Comparison of ENCODE assay signal across 8 mouse cellular contexts in genomic region chr11:44617734-44618586, GRCm38 (mm10). TPM values are rescaled to one million over a fixed set of nuclear protein-coding genes. Genes with fewer than 3 reads are reported as not detected.
DNase-seq lines count a peak whose midpoint lies in the region; ATAC-seq and TF ChIP-seq lines count a peak whose summit lies in the region.

No protein-coding gene starts in this region.

- no peaks in the 10 kb centered on the region for H3K9me3 ChIP-seq in forebrain, embryonic 13.5 days (replicated peaks)
- no peaks in the 10 kb centered on the region for H3K9me3 ChIP-seq in limb, embryonic 11.5 days (ENCODE audit: control insufficient read depth, low read length)
- no peaks in the 10 kb centered on the region for H3K9me3 ChIP-seq in midbrain, embryonic 15.5 days

- H3K4me1 ChIP-seq in forebrain, embryonic 13.5 days, result peaks cover 38% of the 10 kb centered on the region
- peaks cover 28% of the 10 kb centered on the region for H3K4me1 ChIP-seq in limb, embryonic 11.5 days (ENCODE audit: control insufficient read depth, insufficient read depth, low read length)
- H3K4me1 ChIP-seq in midbrain, embryonic 15.5 days, result peaks cover 30% of the 10 kb centered on the region
- peaks cover 12% of the 10 kb centered on the region for H3K4me1 ChIP-seq in testis, adult 2 months (ENCODE audit: control insufficient read depth, insufficient read depth, low read length)

- H3K36me3 ChIP-seq in forebrain, embryonic 13.5 days (ENCODE audit: poor library complexity, severe bottlenecking), result no peaks in the 10 kb centered on the region
- peaks cover 2% of the 10 kb centered on the region; the same call in 1 of the 2 replicates for H3K36me3 ChIP-seq in limb, embryonic 11.5 days (ENCODE audit: control insufficient read depth, insufficient read depth, low read length)
- H3K36me3 ChIP-seq in midbrain, embryonic 15.5 days (replicated peaks), result no peaks in the 10 kb centered on the region
- no peaks in the 10 kb centered on the region for H3K36me3 ChIP-seq in testis, adult 2 months (ENCODE audit: control insufficient read depth, insufficient read depth, low read length)

- whole genome bisulfite sequencing in forebrain, embryonic 13.5 days, result 1% methylated on average over 54 of the region's 55 CpGs
- under 1% methylated on average over 54 of the region's 55 CpGs for WGBS in limb, embryonic 11.5 days
- under 1% methylated on average over 55 of the region's 55 CpGs for WGBS in midbrain, embryonic 15.5 days

- H3K9ac ChIP-seq in forebrain, embryonic 13.5 days, result peak overlapping the region; percentile 74
- peak overlapping the region; percentile 92 for H3K9ac ChIP-seq in limb, embryonic 11.5 days (ENCODE audit: low read length)
- H3K9ac ChIP-seq in midbrain, embryonic 15.5 days, result peak overlapping the region; percentile 72

- no peak for TF ChIP-seq POLR2A in testis, adult 2 months (IDR thresholded peaks at IDR 0.05; ENCODE audit: control insufficient read depth, low read depth, low read length)

- TF ChIP-seq CTCF in testis, adult 2 months (IDR thresholded peaks at IDR 0.05; ENCODE audit: control insufficient read depth, insufficient read depth, insufficient replicate concordance, low read depth, low read length), result no peak

- H3K27me3 ChIP-seq in forebrain, embryonic 13.5 days, result peaks cover 83% of the 10 kb centered on the region
- H3K27me3 ChIP-seq in limb, embryonic 11.5 days (ENCODE audit: control insufficient read depth, insufficient read depth, low read length), result 0 out of 2 replicates have a peak, but pooled peaks cover 9% of the 10 kb centered on the region
- H3K27me3 ChIP-seq in midbrain, embryonic 15.5 days (replicated peaks), result peaks cover 32% of the 10 kb centered on the region
- peaks cover under 1% of the 10 kb centered on the region for H3K27me3 ChIP-seq in testis, adult 2 months (ENCODE audit: control insufficient read depth, insufficient read depth, low read length)

- peak; percentile 34 for DNase-seq in CD4-positive, CD25-positive, alpha-beta regulatory T cell, adult 2 months (ENCODE audit: low read depth, low spot score)
- DNase-seq in brain, adult 2 months (ENCODE audit: low read depth, low spot score), result peak; percentile 79
- DNase-seq in heart, postnatal 4 days, result peak; percentile 58
- DNase-seq in limb, embryonic 11.5 days (ENCODE audit: low spot score), result peak; percentile 75

- H3K4me3 ChIP-seq in forebrain, embryonic 13.5 days, result peak overlapping the region; percentile 51
- peak overlapping the region; percentile 77 for H3K4me3 ChIP-seq in limb, embryonic 11.5 days (ENCODE audit: low read depth, low read length)
- peak overlapping the region; percentile 62 for H3K4me3 ChIP-seq in midbrain, embryonic 15.5 days
- peak overlapping the region; percentile 78 for H3K4me3 ChIP-seq in testis, adult 2 months (ENCODE audit: control insufficient read depth, low read depth, low read length)

- H3K4me2 ChIP-seq in forebrain, embryonic 13.5 days, result peak overlapping the region; percentile 79
- H3K4me2 ChIP-seq in limb, embryonic 11.5 days (ENCODE audit: low read depth, severe bottlenecking), result peak overlapping the region; percentile 94
- peak overlapping the region; percentile 91 for H3K4me2 ChIP-seq in midbrain, embryonic 15.5 days

- peak overlapping the region; percentile 66 for H3K27ac ChIP-seq in forebrain, embryonic 13.5 days
- peak overlapping the region; percentile 77 for H3K27ac ChIP-seq in limb, embryonic 11.5 days (replicated peaks; ENCODE audit: low read depth, low read length)
- peak overlapping the region; percentile 84 for H3K27ac ChIP-seq in midbrain, embryonic 15.5 days
- H3K27ac ChIP-seq in testis, adult 2 months (ENCODE audit: control insufficient read depth, insufficient read depth, low read depth, low read length), result peak overlapping the region; percentile 67

- ATAC-seq in CD4-positive, CD25-positive, alpha-beta regulatory T cell, adult 4 months, result no peak
- ATAC-seq in forebrain, embryonic 13.5 days, result peak; percentile 37
- no peak for ATAC-seq in limb, embryonic 11.5 days (ENCODE audit: insufficient number of reproducible peaks, low FRiP score, low TSS enrichment, low read depth)
- ATAC-seq in midbrain, embryonic 15.5 days (replicated peaks), result peak; percentile 40

RNA-seq across cellular contexts. Expression of gene Ebf1, which starts 0.8 kb away (rescaled TPM):
- 1 to 10 TPM in 1 of 2 experiments, under 1 TPM in 1; 0.30 to 3.9 TPM for polyA plus RNA-seq in CD4-positive, CD25-positive, alpha-beta regulatory T cell, adult 4 months (2017; shearing (Covaris generic))
- polyA plus RNA-seq in forebrain, embryonic 13.5 days (2015; fragmentation: Nextera tagmentation; extraction: Ambion mirVana), result 30.7 and 36.4 TPM in 2 replicates
- 10 to 100 TPM; 27.2 to 31.0 TPM for total RNA-seq in heart, postnatal 4 days (2021)
- polyA plus RNA-seq in limb, embryonic 11.5 days (2014; fragmentation: Nextera tagmentation; extraction: Ambion mirVana), result 56.0 and 61.7 TPM in 2 replicates
- 66.6 and 68.9 TPM in 2 replicates for polyA plus RNA-seq in midbrain, embryonic 15.5 days (2015; fragmentation: Nextera tagmentation; extraction: Ambion mirVana)
- 1.1 and 1.2 TPM in 2 replicates for polyA plus RNA-seq in testis, adult 2 months (2012; rRNA removed)

Comparison
In these comparisons a context has a peak if more than half of its experiments do, and no peak if none do; other contexts are left out.
1. ATAC-seq: peak in forebrain, embryonic 13.5 days (single experiment) and midbrain, embryonic 15.5 days (single experiment); none in CD4-positive, CD25-positive, alpha-beta regulatory T cell, adult 4 months (single experiment) and limb, embryonic 11.5 days (single experiment).
2. Peak in every context shown above with its lines, with median percentiles within 50 percentile points of each other: DNase-seq, H3K27ac ChIP-seq, H3K4me2 ChIP-seq, H3K4me3 ChIP-seq and H3K9ac ChIP-seq.